In the genomic region with DNA sequence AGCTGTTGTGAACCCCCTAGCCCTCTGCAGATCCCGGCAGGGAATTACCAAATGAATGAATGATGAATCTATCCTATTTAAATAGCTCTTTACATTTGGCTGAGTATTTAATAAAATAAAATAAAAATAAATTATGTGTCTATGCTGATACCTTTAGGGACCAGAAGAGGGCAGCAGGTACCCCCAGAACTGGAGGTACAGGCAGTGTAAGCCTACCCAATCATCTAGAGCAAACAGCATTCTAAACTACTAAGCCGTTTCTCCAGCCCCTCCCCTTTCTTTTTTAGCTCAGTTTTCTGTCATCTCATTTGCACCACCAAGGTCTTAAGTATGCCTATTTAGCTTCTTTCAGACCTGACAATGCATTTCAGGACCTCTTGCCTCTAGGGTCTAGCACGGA, we compare ENCODE assay signal across 9 mouse cellular contexts. TPM values are rescaled to one million over a fixed set of nuclear protein-coding genes. Genes with fewer than 3 reads are reported as not detected.
DNase-seq lines count a peak whose midpoint lies in the region; ATAC-seq and TF ChIP-seq lines count a peak whose summit lies in the region.
"Had no signal": no experiment of that assay in that cellular context is flagged by ENCODE, and none has a peak within 500 bp of the region (broad histone marks: within the 10 kb centered on the region; RNA-seq: fewer than 3 reads in every experiment).

No protein-coding gene starts in this region.

- no peaks in the 10 kb centered on the region for H3K36me3 ChIP-seq in liver, embryonic 12.5 days
- H3K36me3 ChIP-seq: neural tube, embryonic 13.5 days had no signal

- WGBS in bone marrow, adult 2 months = 29% methylated on average over 3 of the region's 3 CpGs
- WGBS in liver, embryonic 12.5 days (ENCODE audit: insufficient replicate concordance) = 29% methylated on average over 3 of the region's 3 CpGs

- H3K4me1 ChIP-seq in bone marrow, adult 2 months (ENCODE audit: control insufficient read depth, insufficient read depth, low read length) = no peaks in the 10 kb centered on the region; the same call in 1 of the 2 replicates
- H3K4me1 ChIP-seq in liver, embryonic 12.5 days = peaks cover 13% of the 10 kb centered on the region

- no peak overlapping the region for H3K4me3 ChIP-seq in left cerebral cortex, adult 2 months
- no peak overlapping the region for H3K4me3 ChIP-seq in bone marrow, adult 2 months (replicated peaks; ENCODE audit: control insufficient read depth, low read depth, low read length)
- H3K4me3 ChIP-seq in liver, embryonic 12.5 days = no peak overlapping the region
- H3K4me3 ChIP-seq: neural tube, embryonic 13.5 days had no signal

- H3K27me3 ChIP-seq in liver, embryonic 12.5 days (replicated peaks) = 0 out of 2 replicates have a peak, but pooled peaks cover 3% of the 10 kb centered on the region
- H3K27me3 ChIP-seq: neural tube, embryonic 13.5 days had no signal

- intact Hi-C loops in left cerebral cortex, adult 2 months (cut with DNase I) = no loop called here
- intact Hi-C loops in left cerebral cortex, postnatal 36 days (cut with DNase I) = no loop called here

- no peak overlapping the region for H3K27ac ChIP-seq in left cerebral cortex, adult 2 months
- H3K27ac ChIP-seq in bone marrow, adult 2 months (ENCODE audit: control insufficient read depth, insufficient read depth, low read depth, low read length, poor library complexity) = no peak overlapping the region
- H3K27ac ChIP-seq in liver, embryonic 12.5 days = no peak overlapping the region
- H3K27ac ChIP-seq: neural tube, embryonic 13.5 days had no signal

- no peak for TF ChIP-seq POLR2A in bone marrow, adult 2 months (IDR thresholded peaks at IDR 0.05; ENCODE audit: borderline replicate concordance, control insufficient read depth, low read depth, low read length)

- no peak overlapping the region for H3K9ac ChIP-seq in liver, embryonic 12.5 days
- H3K9ac ChIP-seq: neural tube, embryonic 13.5 days had no signal

- DNase-seq in cerebellum, adult 18-20 months = peak; percentile 19 to 25
- DNase-seq in left cerebral cortex, adult 2 months (ENCODE audit: extremely low spot score in 1 of 2, low spot score in 2 of 2) = no peak
- no peak for DNase-seq in left cerebral cortex, postnatal 36 days (ENCODE audit: low spot score in 2 of 2)
- no peak for DNase-seq in right cerebral cortex, postnatal 14 days
- no peak for DNase-seq in urinary bladder, adult 18-20 months (ENCODE audit: low spot score in 2 of 2)

- H3K9me3 ChIP-seq in liver, embryonic 12.5 days (replicated peaks) = no peaks in the 10 kb centered on the region
- H3K9me3 ChIP-seq: neural tube, embryonic 13.5 days had no signal

- TF ChIP-seq CTCF in left cerebral cortex, adult 2 months (IDR thresholded peaks at IDR 0.05) = peak; percentile 66
- TF ChIP-seq CTCF in bone marrow, adult 2 months (IDR thresholded peaks at IDR 0.05; ENCODE audit: control insufficient read depth, insufficient read depth, low read length) = peak; percentile 48

- H3K4me2 ChIP-seq in liver, embryonic 12.5 days = no peak overlapping the region
- H3K4me2 ChIP-seq: neural tube, embryonic 13.5 days had no signal

- no peak for ATAC-seq in cerebellum, adult (ENCODE audit: insufficient number of reproducible peaks, low FRiP score, low TSS enrichment)
- ATAC-seq in liver, embryonic 12.5 days = 0 out of 2 replicates have a peak, but pooled peaks have one; percentile 4

RNA-seq across cellular contexts. Expression of a gene that starts 4.9 kb away (rescaled TPM):
- total RNA-seq in left cerebral cortex, adult 2 months (2021) = 10 to 100 TPM; 72.8 to 76.7 TPM
- total RNA-seq in left cerebral cortex, postnatal 36 days (2021) = 10 to 100 TPM; 63.0 to 76.8 TPM
- polyA plus RNA-seq in bone marrow, adult 2 months (2011; ENCODE audit: insufficient read depth, insufficient read length, low replicate concordance, missing spikeins) = 16.8 and 33.6 TPM in 2 replicates
- polyA plus RNA-seq in liver, embryonic 12.5 days (2016; fragmentation: Nextera tagmentation; extraction: Ambion mirVana) = 3.9 and 5.3 TPM in 2 replicates

RNA-seq across cellular contexts. Expression of a gene that starts 9.7 kb away (rescaled TPM):
- 10 to 100 TPM; 93.0 to 95.4 TPM for total RNA-seq in left cerebral cortex, adult 2 months (2021)
- 100 to 1,000 TPM in 1 of 2 experiments, 10 to 100 TPM in 1; 92.1 to 106 TPM for total RNA-seq in left cerebral cortex, postnatal 36 days (2021)
- 27.5 and 39.4 TPM in 2 replicates for polyA plus RNA-seq in bone marrow, adult 2 months (2011; ENCODE audit: insufficient read depth, insufficient read length, low replicate concordance, missing spikeins)
- polyA plus RNA-seq in liver, embryonic 12.5 days (2016; fragmentation: Nextera tagmentation; extraction: Ambion mirVana) = 18.7 and 18.9 TPM in 2 replicates

Comparison
In these comparisons a context has a peak if more than half of its experiments do, and no peak if none do; other contexts are left out.
1. DNase-seq: peak in cerebellum, adult 18-20 months (2 of 2); none in left cerebral cortex, adult 2 months (0 of 2), left cerebral cortex, postnatal 36 days (0 of 2), right cerebral cortex, postnatal 14 days (single experiment) and urinary bladder, adult 18-20 months (0 of 2).